Mouse (Mus musculus): ENCODE measurements around the gene Dio3. TPM values are rescaled to one million over a fixed set of nuclear protein-coding genes. Genes with fewer than 3 reads are reported as not detected.

The Dio3 gene
- total and polyA plus RNA-seq, 2 experiments from 2014 or later: 1.8 to 2.7 TPM

DNA sequence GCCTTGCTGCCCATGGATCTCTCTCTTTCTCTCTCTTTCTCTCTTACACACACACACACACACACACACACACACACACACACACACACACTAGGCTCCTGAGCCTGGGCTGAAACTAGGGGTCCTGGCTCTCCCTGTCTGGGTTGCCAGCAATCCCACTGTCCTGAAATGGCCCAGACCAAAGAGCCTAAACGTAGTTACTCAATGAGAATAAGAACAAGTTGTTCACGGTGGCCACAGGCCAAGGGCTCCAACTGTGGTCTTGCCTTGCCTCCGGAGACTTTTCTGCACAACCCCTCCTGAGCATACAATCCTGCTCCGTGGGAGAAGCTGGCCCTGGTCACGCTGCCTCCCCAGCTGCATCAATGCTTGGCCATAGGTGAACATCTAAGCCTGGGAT, 39.5 kb upstream of the Dio3 start:
- Histone ChIP-seq H3K9ac (replicated peaks; ENCODE audit: low read length, poor library complexity, severe bottlenecking) (no peak overlapping the region), H3K36me3 (ENCODE audit: insufficient read depth, low read length) (no peaks in the 10 kb centered on the region), H3K9me3 (ENCODE audit: low read length) (no peaks in the 10 kb centered on the region), H3K4me1 (ENCODE audit: insufficient read depth, low read length) (no peaks in the 10 kb centered on the region), H3K27me3 (ENCODE audit: insufficient read depth, low read length) (no peaks in the 10 kb centered on the region), H3K4me2 (ENCODE audit: low read depth, low read length, poor library complexity, severe bottlenecking) (no peak overlapping the region), H3K4me3 (ENCODE audit: low read depth, low read length) (no peak overlapping the region), H3K27ac (ENCODE audit: low read depth, low read length) (no peak overlapping the region)
- ATAC-seq (ENCODE audit: low FRiP score) (no peak), DNase-seq (ENCODE audit: low spot score) (no peak)
- TF ChIP-seq CTCF (IDR thresholded peaks at IDR 0.05): no peak
- WGBS: 79% methylated on average over 5 of the region's 5 CpGs

DNA sequence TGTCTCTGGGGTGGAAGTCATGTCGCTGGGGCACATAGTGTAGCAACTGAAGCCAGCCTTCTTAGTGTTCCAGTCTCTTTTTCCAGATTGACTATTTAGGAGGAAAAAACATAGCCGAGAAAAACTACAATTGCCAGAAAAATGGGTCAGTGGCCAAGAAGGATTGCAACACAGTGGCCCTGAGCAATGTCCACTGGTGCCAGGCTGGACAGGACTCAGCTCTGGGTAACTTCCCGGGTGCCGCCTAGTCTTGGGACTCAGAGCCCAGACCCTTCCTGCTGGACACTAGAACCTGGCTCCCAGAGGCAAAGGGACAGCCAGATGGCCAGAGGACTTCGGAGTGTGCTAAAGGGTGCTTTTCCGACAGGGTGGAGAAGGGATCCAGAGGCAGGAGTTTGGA, 34.3 kb upstream of the Dio3 start:
- DNase-seq (ENCODE audit: low spot score) (no peak), ATAC-seq (ENCODE audit: low FRiP score) (no peak)
- 85% methylated on average over 6 of the region's 6 CpGs for WGBS
- Histone ChIP-seq H3K4me1 (ENCODE audit: insufficient read depth, low read length) (no peaks in the 10 kb centered on the region), H3K27me3 (ENCODE audit: insufficient read depth, low read length) (no peaks in the 10 kb centered on the region), H3K9ac (replicated peaks; ENCODE audit: low read length, poor library complexity, severe bottlenecking) (no peak overlapping the region), H3K27ac (ENCODE audit: low read depth, low read length) (no peak overlapping the region), H3K36me3 (ENCODE audit: insufficient read depth, low read length) (no peaks in the 10 kb centered on the region), H3K4me2 (ENCODE audit: low read depth, low read length, poor library complexity, severe bottlenecking) (no peak overlapping the region), H3K4me3 (ENCODE audit: low read depth, low read length) (no peak overlapping the region), H3K9me3 (ENCODE audit: low read length) (no peaks in the 10 kb centered on the region)
- no peak for TF ChIP-seq CTCF (IDR thresholded peaks at IDR 0.05)

DNA sequence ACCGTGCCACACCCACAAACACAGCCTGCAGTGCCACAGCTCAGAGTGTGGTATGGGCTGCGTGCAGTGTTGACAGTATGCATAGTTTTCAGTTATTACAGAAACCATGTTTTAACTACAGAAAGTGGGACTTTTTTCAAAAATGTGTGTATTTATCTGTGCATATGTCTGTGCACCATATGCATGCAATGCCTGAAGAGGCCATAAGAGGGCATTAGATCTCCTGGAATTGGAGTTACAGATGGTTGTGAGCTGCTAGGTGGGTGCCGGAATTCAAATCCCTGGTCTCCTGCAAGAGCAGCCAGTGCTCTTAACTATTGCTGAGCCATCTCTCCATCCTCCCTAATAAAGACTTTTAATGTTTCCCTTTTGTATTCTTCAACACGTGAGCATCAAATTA, 33.4 kb upstream of the Dio3 start:
- no peak for ATAC-seq (ENCODE audit: low FRiP score)
- no peaks in the 10 kb centered on the region for H3K4me1 ChIP-seq (ENCODE audit: insufficient read depth, low read length)
- H3K27ac ChIP-seq (ENCODE audit: low read depth, low read length): no peak overlapping the region
- H3K27me3 ChIP-seq (ENCODE audit: insufficient read depth, low read length): no peaks in the 10 kb centered on the region
- no peaks in the 10 kb centered on the region for H3K36me3 ChIP-seq (ENCODE audit: insufficient read depth, low read length)
- TF ChIP-seq CTCF (IDR thresholded peaks at IDR 0.05): peak; percentile 35
- H3K9ac ChIP-seq (replicated peaks; ENCODE audit: low read length, poor library complexity, severe bottlenecking): no peak overlapping the region
- H3K4me3 ChIP-seq (ENCODE audit: low read depth, low read length): no peak overlapping the region
- no peak for DNase-seq (ENCODE audit: low spot score)
- no peaks in the 10 kb centered on the region for H3K9me3 ChIP-seq (ENCODE audit: low read length)
- no peak overlapping the region for H3K4me2 ChIP-seq (ENCODE audit: low read depth, low read length, poor library complexity, severe bottlenecking)
- 95% methylated on average over 4 of the region's 4 CpGs for WGBS

DNA sequence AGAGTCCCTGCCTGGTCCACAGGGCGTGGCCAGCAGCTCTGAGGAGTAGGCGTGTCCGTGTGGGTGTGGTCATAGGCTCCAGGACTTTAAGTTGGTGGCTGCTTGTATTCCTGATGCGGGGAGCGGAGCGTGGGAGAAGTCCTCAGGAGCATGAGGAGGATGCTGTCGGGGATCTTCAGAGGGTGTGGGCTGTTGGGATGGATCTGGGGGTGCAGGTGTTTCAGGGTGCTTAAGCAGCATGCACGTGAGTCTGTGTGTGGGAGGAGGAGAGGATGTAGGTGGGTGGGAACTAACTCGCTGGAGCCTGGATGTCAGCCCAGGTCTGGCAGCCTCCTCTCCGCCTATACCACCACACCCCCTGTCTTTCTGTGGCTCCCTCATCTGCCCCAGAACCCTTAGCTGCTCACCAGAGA, 26.7 kb upstream of the Dio3 start:
- no peak overlapping the region for H3K4me3 ChIP-seq (ENCODE audit: low read depth, low read length)
- no peak overlapping the region for H3K27ac ChIP-seq (ENCODE audit: low read depth, low read length)
- DNase-seq (ENCODE audit: low spot score) (no peak), ATAC-seq (ENCODE audit: low FRiP score) (no peak)
- H3K9me3 ChIP-seq (ENCODE audit: low read length): no peaks in the 10 kb centered on the region
- H3K9ac ChIP-seq (replicated peaks; ENCODE audit: low read length, poor library complexity, severe bottlenecking): no peak overlapping the region
- no peaks in the 10 kb centered on the region for H3K4me1 ChIP-seq (ENCODE audit: insufficient read depth, low read length)
- 33% methylated on average over 10 of the region's 10 CpGs for WGBS
- no peak for TF ChIP-seq CTCF (IDR thresholded peaks at IDR 0.05)
- no peaks in the 10 kb centered on the region for H3K36me3 ChIP-seq (ENCODE audit: insufficient read depth, low read length)
- H3K4me2 ChIP-seq (ENCODE audit: low read depth, low read length, poor library complexity, severe bottlenecking): no peak overlapping the region
- H3K27me3 ChIP-seq (ENCODE audit: insufficient read depth, low read length): no peaks in the 10 kb centered on the region

DNA sequence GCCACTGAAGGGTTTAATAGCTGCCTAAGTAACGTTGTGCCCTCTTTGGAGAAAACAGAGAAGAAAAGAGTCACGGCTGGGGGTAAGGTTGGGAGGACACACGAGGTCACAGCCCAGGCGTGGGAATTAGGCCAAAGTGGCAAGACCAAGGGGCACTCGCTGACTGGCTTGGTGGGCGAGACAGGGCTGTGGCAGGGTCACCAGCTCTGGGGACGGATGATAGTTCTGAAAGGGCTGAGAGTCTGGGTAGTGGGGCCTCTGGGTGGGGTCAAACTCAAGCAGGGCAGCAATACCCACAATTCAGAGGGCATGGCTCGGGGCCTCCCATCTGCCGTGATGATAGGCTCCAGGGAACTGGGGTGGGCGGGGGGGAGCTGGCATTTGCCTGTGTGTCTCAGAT, 23.1 kb upstream of the Dio3 start:
- ATAC-seq (ENCODE audit: low FRiP score) (no peak), DNase-seq (ENCODE audit: low spot score) (no peak)
- no peak overlapping the region for H3K27ac ChIP-seq (ENCODE audit: low read depth, low read length)
- H3K9me3 ChIP-seq (ENCODE audit: low read length): no peaks in the 10 kb centered on the region
- H3K4me1 ChIP-seq (ENCODE audit: insufficient read depth, low read length): no peaks in the 10 kb centered on the region
- TF ChIP-seq CTCF (IDR thresholded peaks at IDR 0.05): no peak
- H3K4me2 ChIP-seq (ENCODE audit: low read depth, low read length, poor library complexity, severe bottlenecking): no peak overlapping the region
- no peaks in the 10 kb centered on the region for H3K27me3 ChIP-seq (ENCODE audit: insufficient read depth, low read length)
- 58% methylated on average over 10 of the region's 10 CpGs for WGBS
- H3K9ac ChIP-seq (replicated peaks; ENCODE audit: low read length, poor library complexity, severe bottlenecking): no peak overlapping the region
- no peak overlapping the region for H3K4me3 ChIP-seq (ENCODE audit: low read depth, low read length)
- H3K36me3 ChIP-seq (ENCODE audit: insufficient read depth, low read length): no peaks in the 10 kb centered on the region

DNA sequence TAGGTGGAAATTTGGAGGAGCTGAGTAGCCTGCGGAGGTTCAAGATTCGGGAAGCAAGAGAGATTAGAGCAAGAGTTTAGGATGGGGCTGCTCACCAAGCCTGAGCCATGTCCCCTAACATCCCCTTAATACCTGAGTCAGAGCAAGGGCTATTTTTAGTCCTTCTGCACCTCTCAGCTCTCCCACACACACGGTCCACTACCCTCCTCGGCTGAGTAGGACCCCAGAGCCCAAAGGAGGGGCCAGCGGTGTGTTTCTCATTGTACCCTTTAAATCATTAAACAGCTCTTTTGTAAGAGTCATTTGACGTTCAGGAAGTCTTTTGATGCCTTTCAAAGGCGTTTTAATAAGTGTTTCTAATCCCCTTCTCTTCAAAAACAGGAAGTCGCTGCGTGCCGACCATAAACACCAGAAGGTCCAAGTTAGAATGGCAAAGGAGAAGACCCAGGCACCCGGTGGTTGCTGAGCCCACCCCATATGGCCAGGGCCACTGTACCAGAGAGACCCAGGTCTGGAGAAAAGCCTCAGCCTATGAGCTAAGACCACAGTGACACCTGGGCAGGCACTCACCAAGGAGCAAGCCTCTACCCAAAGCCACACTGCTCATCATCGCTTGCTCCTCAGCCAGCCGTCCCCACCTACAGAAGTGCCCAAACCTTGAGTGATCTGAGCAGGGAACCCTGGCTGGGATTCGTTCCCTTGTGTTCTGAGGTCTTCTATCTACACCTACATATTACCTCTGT, 22.2 kb upstream of the Dio3 start:
- no peaks in the 10 kb centered on the region for H3K27me3 ChIP-seq (ENCODE audit: insufficient read depth, low read length)

More for the DNA sequence above, 22.2 kb upstream of the Dio3 start:
- no peak for ATAC-seq (ENCODE audit: low FRiP score)
- Histone ChIP-seq H3K4me2 (ENCODE audit: low read depth, low read length, poor library complexity, severe bottlenecking) (no peak overlapping the region), H3K4me1 (ENCODE audit: insufficient read depth, low read length) (no peaks in the 10 kb centered on the region), H3K27ac (ENCODE audit: low read depth, low read length) (no peak overlapping the region), H3K4me3 (ENCODE audit: low read depth, low read length) (no peak overlapping the region), H3K36me3 (ENCODE audit: insufficient read depth, low read length) (no peaks in the 10 kb centered on the region), H3K9me3 (ENCODE audit: low read length) (no peaks in the 10 kb centered on the region), H3K9ac (replicated peaks; ENCODE audit: low read length, poor library complexity, severe bottlenecking) (no peak overlapping the region)
- 36% methylated on average over 14 of the region's 14 CpGs for WGBS
- DNase-seq (ENCODE audit: low spot score): no peak
- TF ChIP-seq CTCF (IDR thresholded peaks at IDR 0.05): no peak
